Mouse (Mus musculus) forebrain, embryonic 10.5 days (tissue): ENCODE measurements around the gene Olfr1033. TPM values are rescaled to one million over a fixed set of nuclear protein-coding genes. Genes with fewer than 3 reads are reported as not detected.
"Not testable (repeated sequence)": the region's sequence is repeated elsewhere in the genome, so short reads cannot be mapped to it uniquely, and the experiment has no call there.

Source experiments
- DNase-seq: peaks from one replicate; pipeline ENCODE4 v3.0.0-alpha.2; 2017; ENCODE audit warnings: low spot score; ENCODE audit errors: extremely low spot score
- H3K27ac ChIP-seq: fragments of 300-500 bp; sonication (generic); 2 replicates; pipeline ENCODE4 v1.5.1; 2016; ENCODE audit warnings: mild to moderate bottlenecking
- H3K27me3 ChIP-seq: fragments of 300-500 bp; sonication (generic); 2 replicates; pipeline ENCODE4 v1.6.1; 2016; ENCODE audit warnings: mild to moderate bottlenecking; ENCODE audit not compliant: poor library complexity, severe bottlenecking
- H3K36me3 ChIP-seq: fragments of 300-500 bp; sonication (generic); replicated peaks from 2 replicates; pipeline ENCODE4 v1.6.1; 2016; ENCODE audit warnings: mild to moderate bottlenecking, moderate library complexity
- H3K4me1 ChIP-seq: fragments of 300-500 bp; sonication (generic); 2 replicates; pipeline ENCODE4 v1.6.1; 2016
- H3K4me3 ChIP-seq: fragments of 300-500 bp; sonication (generic); 2 replicates; pipeline ENCODE4 v1.5.1; 2016; ENCODE audit warnings: mild to moderate bottlenecking, moderate library complexity
- H3K9me3 ChIP-seq: fragments of 300-500 bp; sonication (generic); 2 replicates; pipeline ENCODE4 v1.6.1; 2016; ENCODE audit warnings: mild to moderate bottlenecking, moderate library complexity
- WGBS: fragments of 180-500 bp; shearing (Covaris S2); methylation state at CpG from one replicate; pipeline ENCODE4 v1.1.7; 2016; 5-methylcytosine and 5-hydroxymethylcytosine counted together
- polyA plus RNA-seq: library from polyadenylated mRNA; unstranded; fragments of >200 nt; fragmentation: Nextera tagmentation; extraction: Ambion mirVana; gene quantifications from 2 replicates; pipeline ENCODE4 v1.2.1, GENCODE M21; 2016

Gene Olfr1033
- not detected in 2 replicates for polyA plus RNA-seq

GRCm38 (mm10) chr2:86020406-86020805, at the start of gene Olfr1033:
Gene Olfr1033 (plus strand): TSS chr2:86020633.
- DNase-seq, H3K36me3 ChIP-seq, H3K4me1 ChIP-seq, H3K27me3 ChIP-seq, H3K9me3 ChIP-seq, H3K27ac ChIP-seq: not testable (repeated sequence)
- WGBS = 6% methylated on average over 11 of the region's 11 CpGs
- peak within 1 kb of the TSS; percentile 38 for H3K4me3 ChIP-seq

- WGBS = 90% methylated on average over 2 of the region's 2 CpGs
- H3K27ac ChIP-seq = no peak within 1 kb of the TSS
- no peaks in the 10 kb centered on the region for H3K36me3 ChIP-seq
- no peak for DNase-seq
- no peak within 1 kb of the TSS for H3K4me3 ChIP-seq
- H3K4me1 ChIP-seq = no peaks in the 10 kb centered on the region
- no peaks in the 10 kb centered on the region for H3K9me3 ChIP-seq
- no peaks in the 10 kb centered on the region for H3K27me3 ChIP-seq
These were observed 46.8 kb upstream of the Olfr1033 start, which contains the start of gene Olfr1029 for GRCm38 (mm10) chr2:85973595-85973994. Gene Olfr1029 (plus strand): TSS chr2:85973895.

GRCm38 (mm10) chr2:85978976-85979375, 41.5 kb upstream of the Olfr1033 start, which contains the start of gene Olfr1030:
Gene Olfr1030 (plus strand): TSS chr2:85979276.
- Histone ChIP-seq H3K4me1 (no peaks in the 10 kb centered on the region), H3K36me3 (no peaks in the 10 kb centered on the region), H3K4me3 (no peak within 1 kb of the TSS), H3K9me3 (no peaks in the 10 kb centered on the region), H3K27ac (no peak within 1 kb of the TSS), H3K27me3 (no peaks in the 10 kb centered on the region)
- DNase-seq = no peak
- WGBS = 85% methylated on average over 1 of the region's 1 CpGs

GRCm38 (mm10) chr2:85990004-85990403, 30.4 kb upstream of the Olfr1033 start, which contains the start of gene Olfr1031:
Gene Olfr1031 (plus strand): TSS chr2:85990304.
- no peak within 1 kb of the TSS for H3K27ac ChIP-seq
- no peaks in the 10 kb centered on the region for H3K27me3 ChIP-seq
- no peak for DNase-seq
- no peaks in the 10 kb centered on the region for H3K4me1 ChIP-seq
- no peak within 1 kb of the TSS for H3K4me3 ChIP-seq
- 79% methylated on average over 3 of the region's 3 CpGs for WGBS
- no peaks in the 10 kb centered on the region for H3K36me3 ChIP-seq
- H3K9me3 ChIP-seq = no peaks in the 10 kb centered on the region

- WGBS = 84% methylated on average over 7 of the region's 7 CpGs
- no peak within 1 kb of the TSS for H3K4me3 ChIP-seq
- DNase-seq = no peak
- no peaks in the 10 kb centered on the region for H3K36me3 ChIP-seq
- H3K4me1 ChIP-seq = no peaks in the 10 kb centered on the region
- no peaks in the 10 kb centered on the region for H3K27me3 ChIP-seq
- H3K9me3 ChIP-seq = no peaks in the 10 kb centered on the region
- H3K27ac ChIP-seq = no peak within 1 kb of the TSS
These were observed 15.2 kb upstream of the Olfr1033 start, which contains the start of gene Olfr1032 for GRCm38 (mm10) chr2:86005240-86005639. Gene Olfr1032 (plus strand): TSS chr2:86005540.

GRCm38 (mm10) chr2:86021518-86021917, 1.1 kb downstream of the Olfr1033 start:
- H3K27ac ChIP-seq, H3K27me3 ChIP-seq, H3K4me3 ChIP-seq, H3K36me3 ChIP-seq, DNase-seq, H3K9me3 ChIP-seq, H3K4me1 ChIP-seq: not testable (repeated sequence)
- WGBS = 80% methylated on average over 8 of the region's 9 CpGs

- DNase-seq = no peak
- Histone ChIP-seq H3K4me1 (no peaks in the 10 kb centered on the region), H3K27me3 (no peaks in the 10 kb centered on the region), H3K27ac (no peak within 1 kb of the TSS), H3K36me3 (no peaks in the 10 kb centered on the region), H3K9me3 (no peaks in the 10 kb centered on the region), H3K4me3 (no peak within 1 kb of the TSS)
These were observed 25.1 kb downstream of the Olfr1033 start, which contains the start of gene Olfr1034 for GRCm38 (mm10) chr2:86045561-86045960. Gene Olfr1034 (plus strand): TSS chr2:86045861.

- H3K4me3 ChIP-seq, H3K4me1 ChIP-seq, H3K27ac ChIP-seq, H3K36me3 ChIP-seq, H3K9me3 ChIP-seq, DNase-seq, H3K27me3 ChIP-seq: not testable (repeated sequence)
These were observed 30.3 kb downstream of the Olfr1033 start for GRCm38 (mm10) chr2:86050777-86051176.

GRCm38 (mm10) chr2:86063766-86064165, 43.3 kb downstream of the Olfr1033 start:
- H3K9me3 ChIP-seq, DNase-seq, H3K36me3 ChIP-seq, H3K27ac ChIP-seq, H3K4me3 ChIP-seq, H3K4me1 ChIP-seq, H3K27me3 ChIP-seq: not testable (repeated sequence)
- 98% methylated on average over 2 of the region's 2 CpGs for WGBS

- Histone ChIP-seq H3K9me3 (no peaks in the 10 kb centered on the region; the same call in 1 of the 2 replicates), H3K4me3 (no peak overlapping the region), H3K36me3 (no peaks in the 10 kb centered on the region), H3K4me1 (no peaks in the 10 kb centered on the region), H3K27me3 (no peaks in the 10 kb centered on the region), H3K27ac (no peak overlapping the region)
- DNase-seq = no peak
- WGBS = 95% methylated on average over 8 of the region's 8 CpGs
These were observed 49.8 kb downstream of the Olfr1033 start for GRCm38 (mm10) chr2:86070189-86070588.

- H3K4me1 ChIP-seq, H3K9me3 ChIP-seq, H3K27me3 ChIP-seq, H3K4me3 ChIP-seq, DNase-seq, H3K27ac ChIP-seq, H3K36me3 ChIP-seq: not testable (repeated sequence)
These were observed 53.3 kb downstream of the Olfr1033 start, which contains the start of gene Olfr1036 for GRCm38 (mm10) chr2:86073692-86074091. Gene Olfr1036 (plus strand): TSS chr2:86073992.

GRCm38 (mm10) chr2:86080478-86080877, 60.0 kb downstream of the Olfr1033 start:
- DNase-seq, H3K36me3 ChIP-seq, H3K4me3 ChIP-seq, H3K27ac ChIP-seq, H3K4me1 ChIP-seq, H3K27me3 ChIP-seq, H3K9me3 ChIP-seq: not testable (repeated sequence)
- WGBS = 88% methylated on average over 1 of the region's 1 CpGs

GRCm38 (mm10) chr2:86087285-86087684, 66.9 kb downstream of the Olfr1033 start, which contains the start of gene Olfr1037:
Gene Olfr1037 (minus strand): TSS chr2:86087385.
- Histone ChIP-seq H3K27me3 (no peaks in the 10 kb centered on the region), H3K4me1 (no peaks in the 10 kb centered on the region), H3K36me3 (no peaks in the 10 kb centered on the region), H3K9me3 (no peaks in the 10 kb centered on the region), H3K27ac (no peak within 1 kb of the TSS), H3K4me3 (no peak within 1 kb of the TSS)
- WGBS = 93% methylated on average over 2 of the region's 2 CpGs
- DNase-seq = no peak
